Mouse (Mus musculus): ENCODE data around the gene Sec61a2.

DNA sequence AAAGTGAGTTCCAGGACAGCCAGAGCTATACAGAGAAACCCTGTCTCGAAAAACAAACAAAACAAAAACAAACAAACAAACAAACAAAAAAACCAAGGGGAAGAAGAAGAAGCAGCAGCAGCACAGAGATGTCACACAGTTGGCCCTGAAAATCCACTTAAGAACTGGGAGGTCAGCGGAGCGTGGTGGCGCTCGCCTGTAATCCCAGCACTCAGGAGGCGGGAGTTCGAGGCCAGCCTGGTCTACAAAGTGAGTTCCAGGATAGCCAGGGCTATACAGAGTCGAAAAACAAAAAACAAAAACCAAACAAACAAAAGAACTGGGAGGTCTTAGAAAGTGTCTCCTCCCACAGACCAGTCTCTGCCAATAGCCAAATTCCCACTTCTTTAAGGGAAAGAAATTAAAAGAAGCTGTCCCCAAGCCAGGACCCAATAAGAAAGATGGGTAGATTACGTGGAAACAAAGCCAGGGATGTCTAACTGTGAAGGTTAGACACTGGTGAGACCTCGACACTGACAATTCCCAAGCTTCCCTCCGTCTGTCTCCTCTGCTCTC is 46.7 kb upstream of the Sec61a2 start:
- TF ChIP-seq CTCF (IDR thresholded peaks at IDR 0.05; ENCODE audit: low read depth, low read length) (no peak), POLR2A (IDR thresholded peaks at IDR 0.05; ENCODE audit: borderline replicate concordance, low read depth, low read length) (no peak)
